Mouse (Mus musculus) lung, embryonic 15.5 days (tissue): Measurements from ENCODE around the gene Tgfbr3. TPM values are rescaled to one million over a fixed set of nuclear protein-coding genes. Genes with fewer than 3 reads are reported as not detected.

Source experiments
- polyA plus RNA-seq: library from polyadenylated mRNA; unstranded; fragments of >200 nt; fragmentation: Nextera tagmentation; extraction: Ambion mirVana; gene quantifications from 2 replicates; pipeline ENCODE4 v1.2.1, GENCODE M21; 2015

Gene Tgfbr3
- polyA plus RNA-seq, 1 experiment from 2014 or later, result 22.2 TPM

Other genes starting within 250 kb of the Tgfbr3 start
- gene Brdt, start 41.5 kb upstream of the Tgfbr3 start, polyA plus RNA-seq, result 1.4 and 2.1 TPM in 2 replicates
- 2.5 TPM in 2 replicates for gene Ephx4, start 113.1 kb upstream of the Tgfbr3 start, polyA plus RNA-seq
- gene Lpcat2b, start 141.9 kb upstream of the Tgfbr3 start, polyA plus RNA-seq, result not detected in 2 replicates
- gene Btbd8, start 148.4 kb upstream of the Tgfbr3 start, polyA plus RNA-seq, result 4.8 and 5.6 TPM in 2 replicates
- 0.30 and 0.36 TPM in 2 replicates for gene Gm42669, start 218.0 kb upstream of the Tgfbr3 start, polyA plus RNA-seq
- 0.05 TPM in 2 replicates for gene 1700028K03Rik, start 245.1 kb upstream of the Tgfbr3 start, polyA plus RNA-seq